Mouse (Mus musculus) cerebellum, postnatal 14 days (tissue): Measurements from ENCODE around the gene Hmgcl.

Source experiments
- DNase-seq, 2 experiments: peaks; one replicate each; pipeline ENCODE4 v3.0.0; 2021; ENCODE audit warnings: mixed read lengths in 2 of 2

Hmgcl gene

GRCm38 (mm10) chr4:135946278-135946658 lies at the start of gene Hmgcl:
TSS of gene Hmgcl (plus strand) at chr4:135946448.
- peak; percentile 96 to 97 for DNase-seq

DNA sequence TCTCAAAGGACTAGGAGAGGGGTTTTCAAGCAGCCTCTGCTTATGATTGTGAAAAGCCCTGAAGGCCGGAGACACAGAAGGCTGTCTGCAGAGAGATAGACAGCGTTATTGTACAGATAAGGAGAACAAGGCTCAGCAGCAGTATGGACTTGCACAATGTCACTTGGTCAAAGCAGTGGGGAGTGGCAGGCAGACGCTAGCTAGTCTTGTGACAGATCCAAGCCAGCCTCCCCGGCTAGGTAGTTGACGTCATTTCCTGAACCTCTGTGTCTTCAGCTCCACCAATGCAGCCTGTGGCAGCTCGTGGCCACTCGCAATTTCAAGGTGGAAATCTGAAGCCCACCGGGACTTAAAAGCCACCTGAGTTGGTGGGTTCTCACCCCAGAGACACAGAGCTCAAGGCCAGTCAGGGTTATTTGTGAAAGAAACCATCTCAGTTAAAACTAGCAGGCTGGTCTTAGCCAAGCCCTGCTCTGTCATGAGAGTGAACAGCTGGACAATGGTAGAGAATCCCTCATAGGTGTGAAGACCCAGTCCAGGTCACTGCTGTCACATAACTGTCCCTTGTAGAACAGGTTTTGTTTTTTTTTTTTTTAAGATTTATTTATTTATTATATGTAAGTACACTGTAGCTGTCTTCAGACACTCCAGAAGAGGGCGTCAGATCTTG lies 47.7 kb upstream of the Hmgcl start:
- DNase-seq: no peak

DNA sequence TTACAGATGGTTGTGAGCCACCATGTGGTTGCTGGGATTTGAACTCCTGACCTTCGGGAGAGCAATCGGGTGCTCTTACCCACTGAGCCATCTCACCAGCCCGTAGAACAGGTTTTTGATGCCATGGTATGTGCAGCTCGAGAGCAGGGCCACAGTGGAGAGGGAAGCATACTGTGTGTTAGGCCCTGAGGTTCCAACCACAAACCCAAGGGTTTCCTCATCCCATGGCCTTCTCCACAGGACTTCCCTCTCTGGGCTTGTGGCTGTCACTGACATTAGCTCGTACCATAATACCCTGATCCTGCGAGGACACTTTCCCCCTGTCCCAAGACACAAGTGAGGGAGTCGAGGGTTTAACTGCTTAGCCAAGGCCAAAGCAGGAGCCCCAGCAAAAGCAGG lies 47.2 kb upstream of the Hmgcl start:
- DNase-seq: no peak

- no peak for DNase-seq
These were observed 46.2 kb upstream of the Hmgcl start for GRCm38 (mm10) chr4:135900008-135900407.

DNA sequence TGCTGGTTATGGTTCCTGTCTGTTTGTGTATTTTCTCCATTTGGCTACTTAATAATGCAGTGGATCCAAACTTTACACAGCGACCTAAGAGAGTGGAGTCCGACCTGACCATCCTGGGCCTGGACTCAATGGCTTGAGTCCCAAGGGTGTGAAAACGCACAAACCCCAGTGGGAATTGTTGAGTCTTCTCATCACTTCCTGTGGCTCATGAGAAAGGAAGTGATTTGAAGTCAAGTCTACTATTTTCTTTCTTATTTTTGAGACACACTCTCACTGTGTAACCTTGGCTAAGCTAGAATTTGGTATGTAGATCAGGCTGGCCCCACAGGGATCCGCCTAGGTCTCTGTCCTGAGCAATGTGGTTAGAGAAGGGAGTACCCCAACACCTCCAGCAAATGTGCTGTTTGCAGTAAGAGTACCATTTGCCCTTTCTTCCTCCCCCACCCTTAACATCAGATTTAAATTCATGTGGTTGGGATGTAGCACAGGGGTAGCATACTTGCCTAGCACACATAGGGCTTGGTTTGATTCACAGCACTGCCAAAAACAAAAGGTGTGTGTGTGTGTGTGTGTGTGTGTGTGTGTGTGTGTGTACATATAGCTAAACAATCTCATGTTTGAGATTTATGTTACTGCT lies 43.5 kb upstream of the Hmgcl start:
- DNase-seq: no peak

- DNase-seq: no peak
These were observed 41.4 kb upstream of the Hmgcl start for GRCm38 (mm10) chr4:135904810-135905209.

- no peak for DNase-seq
These were observed 39.6 kb upstream of the Hmgcl start for GRCm38 (mm10) chr4:135906633-135907032.

DNA sequence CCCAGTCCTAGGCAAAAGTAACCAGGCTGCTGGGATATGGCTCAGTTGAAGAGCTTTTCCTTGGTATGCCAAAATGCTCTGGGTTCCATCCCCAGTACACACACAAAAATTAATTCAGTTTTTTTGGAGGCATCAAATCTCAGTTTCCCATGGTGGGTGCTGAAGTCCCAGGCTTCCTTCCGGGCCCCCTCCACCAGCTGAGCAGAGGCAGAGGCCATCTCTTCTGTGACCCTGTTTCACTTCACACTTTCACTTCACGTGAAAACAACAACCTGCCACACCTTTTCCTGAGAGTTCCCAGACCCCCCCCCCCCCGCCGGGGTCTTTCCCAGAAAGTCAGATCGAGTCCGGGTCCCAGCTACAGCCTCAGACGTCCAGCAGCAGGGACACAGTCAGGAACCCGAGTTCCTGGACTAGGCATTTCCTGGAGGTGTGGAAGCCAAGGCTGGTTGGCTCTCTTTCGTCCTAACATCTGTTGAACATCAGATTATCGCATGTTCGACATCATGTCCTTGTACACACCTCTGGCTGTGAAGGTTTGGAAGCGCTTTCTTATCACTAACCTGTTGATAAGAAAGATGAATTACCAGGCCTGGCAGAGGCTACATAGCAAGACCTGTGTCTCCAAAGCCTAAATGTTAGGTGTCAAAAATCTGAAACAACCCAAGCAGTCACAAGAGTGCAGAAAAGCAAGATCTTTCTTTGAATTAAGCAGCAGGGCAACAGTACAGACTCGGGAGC lies 36.8 kb upstream of the Hmgcl start:
- DNase-seq: no peak

DNA sequence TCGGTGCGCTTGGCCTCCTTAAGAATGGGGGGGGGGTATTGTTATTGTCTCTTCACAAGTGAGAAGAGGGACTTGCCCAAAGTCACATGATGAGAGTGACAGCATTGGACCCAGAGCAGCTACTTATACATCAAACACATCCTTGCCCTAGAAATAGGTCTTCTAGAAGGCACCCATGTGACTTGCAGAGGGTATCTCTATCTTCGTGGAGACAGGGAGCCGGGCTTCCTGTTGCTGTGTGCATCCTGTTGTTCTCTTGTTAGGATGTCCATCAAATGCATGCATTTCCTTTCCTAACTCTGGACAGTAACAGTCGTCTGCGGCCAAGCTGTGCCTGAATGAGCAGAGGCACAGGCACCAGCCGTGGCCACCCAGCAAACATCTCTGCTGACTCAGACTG lies 34.7 kb upstream of the Hmgcl start:
- no peak for DNase-seq

DNA sequence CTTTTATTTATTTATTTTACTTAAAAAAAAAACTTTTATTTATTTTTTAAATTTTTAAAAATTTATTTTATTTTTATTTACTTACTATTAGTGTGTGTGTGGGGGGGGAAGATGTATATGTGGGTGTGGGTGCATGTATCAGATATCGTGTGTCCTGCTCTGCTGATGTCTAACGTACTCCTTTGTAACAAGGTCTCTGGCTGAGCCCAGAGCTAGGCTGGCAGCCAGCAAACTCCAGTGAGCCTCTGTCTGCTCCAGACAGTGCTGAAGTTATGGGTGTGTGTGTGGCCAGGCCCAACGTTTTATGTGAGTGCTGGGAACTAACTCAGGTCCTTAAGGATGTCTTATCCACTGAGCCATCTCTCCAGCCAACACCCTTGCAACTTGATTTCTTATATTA lies 34.1 kb upstream of the Hmgcl start:
- DNase-seq: no peak

GRCm38 (mm10) chr4:135912835-135913234 lies 33.4 kb upstream of the Hmgcl start:
- peak; percentile 57 to 63 for DNase-seq

DNA sequence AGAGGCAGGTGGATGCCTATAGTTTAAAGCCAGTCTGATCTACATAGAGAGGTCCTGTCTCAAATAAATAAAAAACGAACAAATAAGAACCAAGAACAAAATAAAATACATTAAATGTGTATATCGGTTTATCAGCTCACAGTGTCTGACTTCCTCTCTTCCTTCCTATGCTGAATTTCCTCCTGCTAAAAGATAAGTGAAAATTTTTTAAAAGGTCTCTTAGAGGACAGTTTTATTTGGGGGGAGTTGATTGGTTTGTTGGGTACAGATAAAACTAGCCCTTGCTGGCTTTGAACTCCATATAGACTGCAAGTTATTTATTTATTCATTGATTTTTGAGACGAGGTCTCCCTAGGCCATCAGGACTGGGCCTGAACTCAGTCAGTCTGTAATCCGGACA lies 32.8 kb upstream of the Hmgcl start:
- DNase-seq: no peak

GRCm38 (mm10) chr4:135918635-135919279 lies 27.5 kb upstream of the Hmgcl start:
- no peak for DNase-seq

DNA sequence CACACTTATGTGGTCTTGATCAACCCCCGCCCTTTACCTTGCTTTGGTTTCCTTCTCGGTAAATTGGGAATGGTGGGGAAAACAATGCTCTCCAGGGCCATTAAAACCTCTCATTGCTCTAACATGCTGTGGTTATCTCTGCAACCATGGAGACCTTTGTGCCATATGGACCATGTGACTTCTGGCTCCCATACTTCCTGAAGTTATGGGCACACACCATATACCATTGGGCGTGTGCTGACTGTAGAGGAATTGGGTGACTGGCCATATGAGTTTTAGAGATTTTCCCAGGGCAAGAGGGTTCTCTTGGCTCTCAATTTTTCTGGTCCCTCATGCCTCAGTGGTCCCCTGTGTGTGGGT lies 27.0 kb upstream of the Hmgcl start:
- DNase-seq: no peak

DNA sequence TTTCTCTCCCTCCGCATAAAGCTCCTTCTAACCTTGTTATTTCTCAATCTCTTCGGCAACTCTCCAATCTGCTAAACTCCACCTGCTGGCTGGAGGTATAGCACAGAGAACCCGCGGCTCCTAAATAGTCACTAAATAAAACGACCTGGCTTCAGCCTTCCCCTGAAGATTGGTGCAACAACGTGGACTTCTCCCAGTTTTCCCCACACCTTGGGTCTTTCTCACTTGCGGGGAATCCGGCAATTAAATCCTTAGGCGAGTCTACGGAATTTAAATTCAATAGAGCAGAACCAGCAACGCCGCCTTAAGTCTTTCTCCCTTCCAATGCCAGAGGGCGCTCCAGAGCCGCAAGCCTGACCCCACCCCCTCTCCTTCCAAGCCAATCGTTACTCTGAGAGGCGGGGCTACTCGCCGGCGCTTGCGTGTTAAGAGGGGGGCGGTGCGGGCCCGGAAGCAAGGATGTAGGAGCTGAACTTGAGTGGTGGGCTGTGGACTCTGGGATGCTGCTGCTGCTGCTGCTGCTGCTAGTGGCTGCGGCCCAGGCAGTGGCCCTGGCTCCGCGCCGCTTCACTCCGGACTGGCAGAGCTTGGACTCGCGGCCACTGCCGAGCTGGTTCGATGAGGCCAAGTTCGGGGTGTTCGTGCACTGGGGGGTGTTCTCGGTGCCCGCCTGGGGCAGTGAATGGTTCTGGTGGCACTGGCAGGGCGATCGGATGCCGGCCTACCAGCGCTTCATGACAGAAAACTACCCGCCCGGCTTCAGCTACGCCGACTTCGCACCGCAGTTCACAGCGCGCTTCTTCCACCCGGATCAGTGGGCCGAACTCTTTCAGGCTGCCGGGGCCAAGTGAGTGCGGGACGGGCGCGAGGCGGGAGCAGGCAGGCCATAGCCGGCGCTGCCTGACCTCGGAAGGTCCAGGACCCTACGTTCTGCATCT lies 25.7 kb upstream of the Hmgcl start, which contains the start of gene Fuca1:
TSS of gene Fuca1 (plus strand) at position 432 of the 938 bp plus-strand sequence.
- peak; percentile 98 for DNase-seq

DNA sequence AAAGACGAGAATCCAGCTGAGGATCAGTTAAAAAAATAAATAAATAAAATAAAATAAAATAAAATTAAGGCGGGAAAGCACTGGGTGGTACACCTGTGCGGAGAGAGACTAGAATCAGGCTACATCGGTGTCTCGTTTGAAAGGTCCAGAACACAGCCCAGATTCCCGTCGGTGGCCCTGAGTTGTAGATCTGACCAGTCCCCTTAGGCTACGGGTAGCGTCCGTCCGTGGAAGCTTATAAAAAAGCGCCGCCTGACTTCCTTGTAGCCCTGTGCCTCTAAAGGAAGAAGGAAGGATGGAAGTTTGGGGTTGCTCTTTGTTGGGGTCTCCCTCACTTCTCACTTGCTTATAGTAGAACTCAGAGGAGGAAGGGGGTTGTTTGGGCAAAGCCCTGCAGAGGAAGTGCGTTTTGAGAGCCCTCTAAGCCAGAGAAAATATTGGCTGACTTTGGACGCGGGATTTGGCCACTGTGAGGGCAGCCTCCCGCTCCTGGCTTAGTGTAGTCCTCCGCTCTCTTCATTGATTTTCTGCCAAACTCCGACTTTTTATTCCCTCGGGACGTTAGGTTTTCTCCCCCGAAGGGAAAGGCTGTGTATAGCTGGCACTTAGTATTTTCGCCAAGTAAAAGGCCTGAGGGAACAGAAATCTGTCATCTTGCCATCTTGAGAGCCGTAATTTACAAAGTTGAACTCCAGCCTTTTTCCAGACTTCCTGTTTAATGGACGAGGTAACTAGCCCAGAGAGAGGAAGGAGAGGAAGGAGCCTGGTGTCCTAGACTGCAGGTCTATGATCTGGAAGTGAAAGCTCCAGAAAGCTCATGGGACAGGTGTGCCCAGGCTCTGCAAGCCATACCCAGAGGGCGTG lies 24.8 kb upstream of the Hmgcl start:
- DNase-seq: no peak

GRCm38 (mm10) chr4:135922190-135922589 lies 24.1 kb upstream of the Hmgcl start:
- DNase-seq: no peak

- DNase-seq: no peak
These were observed 21.8 kb upstream of the Hmgcl start for GRCm38 (mm10) chr4:135924418-135924817.

DNA sequence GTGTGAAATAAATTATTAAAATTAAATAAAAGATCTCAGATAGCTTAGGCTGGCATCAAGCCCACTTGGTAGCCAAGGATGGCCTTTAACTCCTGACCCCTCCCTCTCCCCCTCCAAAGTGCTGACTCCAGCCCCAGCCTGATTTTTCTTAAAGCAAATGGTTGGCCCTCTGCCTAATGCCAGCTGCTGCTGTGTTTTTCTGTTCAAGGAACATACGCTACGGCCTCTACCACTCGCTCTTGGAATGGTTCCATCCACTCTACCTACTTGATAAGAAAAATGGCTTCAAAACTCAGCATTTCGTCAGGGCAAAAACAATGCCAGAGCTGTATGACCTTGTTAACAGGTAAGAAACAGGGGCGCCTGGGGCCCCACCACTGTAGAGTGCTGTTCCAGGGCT lies 20.9 kb upstream of the Hmgcl start:
- no peak for DNase-seq

GRCm38 (mm10) chr4:135926195-135926808 lies 19.9 kb upstream of the Hmgcl start:
- no peak for DNase-seq

GRCm38 (mm10) chr4:135926861-135927260 lies 19.4 kb upstream of the Hmgcl start:
- DNase-seq: no peak
